Mouse (Mus musculus) left cerebral cortex, adult 9 months (tissue): Measurements from ENCODE around the gene Ccdc181.
"Not testable (repeated sequence)": the region's sequence is repeated elsewhere in the genome, so short reads cannot be mapped to it uniquely, and the experiment has no call there.

Source experiments
- DNase-seq, 2 experiments: peaks; one replicate each; pipeline ENCODE4 v3.0.0; 2022; ENCODE audit warnings: low spot score in 2 of 2

Ccdc181 gene

DNA sequence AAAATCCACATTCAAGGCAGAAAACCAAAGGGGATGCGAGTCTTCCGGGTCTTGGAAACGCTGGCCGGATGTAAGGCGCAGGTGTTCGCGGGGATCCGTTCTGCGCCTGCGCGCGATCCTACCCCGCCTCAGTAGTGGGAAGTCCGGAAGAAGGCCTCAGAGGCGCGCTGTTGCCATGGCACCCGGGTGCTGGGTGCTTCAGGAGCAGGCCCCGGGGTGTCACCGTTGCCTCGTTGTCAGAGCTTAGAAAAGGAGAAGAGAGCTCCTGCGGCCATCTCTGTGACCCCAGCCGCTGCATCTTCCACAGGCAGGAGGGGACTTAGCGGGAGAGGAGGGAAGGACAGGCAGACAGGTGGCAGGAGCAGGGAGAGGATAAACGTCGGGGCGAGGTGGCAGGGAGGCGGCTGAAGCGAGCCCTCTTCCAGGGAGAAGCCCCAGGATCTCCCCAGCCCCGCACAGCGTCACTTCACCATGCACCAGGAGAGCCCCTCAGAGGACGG is at the start of gene Ccdc181:
Gene Ccdc181, plus strand, starts transcription at position 131 of the 500 bp plus-strand sequence.
- peak; percentile 91 to 97 for DNase-seq

DNA sequence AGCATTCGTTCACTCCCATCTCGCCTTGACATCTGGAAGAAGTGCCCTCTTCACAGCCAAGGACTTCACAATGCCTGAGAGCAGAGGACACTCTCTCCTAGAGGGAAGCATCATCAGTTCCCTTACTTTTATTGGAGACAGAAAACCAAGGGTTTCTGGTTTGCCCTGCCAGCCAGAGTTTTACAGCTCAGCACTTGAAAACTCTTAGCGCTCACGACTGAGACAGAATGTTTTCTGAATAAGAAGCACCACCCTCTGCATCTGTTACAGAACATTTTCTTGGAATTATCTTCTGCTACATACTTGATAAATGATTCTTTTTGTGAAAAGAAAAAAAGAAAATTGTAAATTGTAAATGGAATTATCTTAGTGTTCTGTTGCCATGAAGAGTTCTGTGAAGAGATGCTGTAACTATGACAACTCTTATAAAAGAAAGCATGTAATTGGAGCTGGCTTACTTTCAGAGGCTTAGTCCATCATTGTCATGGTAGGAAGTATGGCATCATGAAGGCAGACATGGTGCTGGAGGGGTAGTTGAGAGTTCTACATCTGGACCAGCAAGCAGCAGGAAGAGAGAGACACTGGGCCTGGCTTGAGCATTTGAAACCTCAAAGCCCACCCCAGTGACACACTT is 43.3 kb upstream of the Ccdc181 start:
- not testable (repeated sequence) for DNase-seq

- DNase-seq: no peak
Observed at GRCm38 (mm10) chr1:164233447-164233846, 41.9 kb upstream of the Ccdc181 start.

- DNase-seq: no peak
Observed at GRCm38 (mm10) chr1:164235078-164235477, 40.3 kb upstream of the Ccdc181 start.

GRCm38 (mm10) chr1:164236078-164236477 is 39.3 kb upstream of the Ccdc181 start:
- DNase-seq: no peak

- no peak for DNase-seq
Observed at GRCm38 (mm10) chr1:164241494-164241893, 33.9 kb upstream of the Ccdc181 start.

GRCm38 (mm10) chr1:164242809-164243208 is 32.6 kb upstream of the Ccdc181 start:
- DNase-seq: no peak

GRCm38 (mm10) chr1:164247442-164247841 is 27.9 kb upstream of the Ccdc181 start:
- DNase-seq: no peak

- no peak for DNase-seq
Observed at GRCm38 (mm10) chr1:164247971-164248370, 27.4 kb upstream of the Ccdc181 start.

DNA sequence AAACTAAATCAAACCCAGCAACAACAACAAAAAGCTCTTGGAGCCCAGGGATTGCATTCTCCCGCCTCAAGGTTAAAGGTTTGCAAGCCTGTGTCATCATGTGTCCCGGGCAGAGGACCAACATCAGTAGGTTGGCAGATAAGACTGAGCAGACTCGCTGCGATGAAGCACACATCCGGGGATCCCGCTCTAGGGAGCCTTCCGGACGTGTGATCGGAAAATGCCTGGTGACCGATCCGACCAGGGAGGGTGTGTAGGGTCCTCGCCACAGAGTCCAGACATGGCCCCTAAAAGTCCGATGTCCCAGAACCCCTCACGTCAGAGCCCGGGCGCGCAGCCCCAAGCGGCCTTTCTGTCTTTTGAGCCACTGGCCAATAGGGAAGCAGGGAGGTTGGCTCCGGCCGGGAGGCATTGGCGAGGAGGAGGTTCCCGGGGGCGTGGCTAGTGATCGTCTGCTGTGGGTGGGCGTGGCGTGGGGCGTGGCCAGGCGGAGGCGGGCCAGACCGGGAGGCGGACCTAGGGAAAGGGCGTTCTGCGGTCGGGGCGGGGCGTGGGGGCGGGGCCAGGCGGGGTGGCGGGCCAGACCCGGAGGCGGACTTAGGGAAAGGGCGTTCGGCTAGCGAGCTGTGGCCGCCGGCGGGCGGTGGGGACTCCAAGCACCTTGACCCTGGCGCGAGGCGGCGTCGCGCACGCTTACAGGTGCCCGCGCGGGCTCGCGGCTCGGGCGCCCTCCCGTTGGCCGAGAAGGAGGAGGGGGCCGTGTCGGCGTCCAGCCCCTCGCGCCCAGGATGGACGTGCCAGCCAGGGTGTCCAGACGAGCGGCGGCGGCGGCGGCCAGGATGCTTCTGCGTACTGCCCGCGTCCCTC is 26.7 kb upstream of the Ccdc181 start, which contains the start of gene Slc19a2:
Gene Slc19a2, plus strand, starts transcription at position 582 of the 867 bp plus-strand sequence.
- DNase-seq: peak; percentile 90 to 98

DNA sequence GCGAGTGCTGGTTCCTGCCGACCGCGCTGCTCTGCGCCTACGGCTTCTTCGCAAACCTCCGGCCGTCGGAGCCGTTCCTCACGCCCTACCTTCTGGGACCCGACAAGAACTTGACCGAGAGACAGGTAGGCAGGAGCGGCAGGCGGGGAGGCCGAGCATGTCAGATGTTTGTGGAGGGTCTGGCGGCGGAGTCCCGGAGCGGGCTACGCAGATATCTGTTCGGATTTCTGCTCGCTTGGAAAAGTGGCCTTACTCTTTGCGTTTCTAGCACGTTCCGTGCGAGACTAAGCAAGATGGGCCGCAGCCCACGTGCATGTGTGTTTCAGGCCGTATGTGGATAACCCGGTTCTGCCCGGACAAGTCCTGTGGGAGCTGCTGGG is 26.1 kb upstream of the Ccdc181 start:
- peak in 1 of 2 experiments; percentile 31 for DNase-seq

DNA sequence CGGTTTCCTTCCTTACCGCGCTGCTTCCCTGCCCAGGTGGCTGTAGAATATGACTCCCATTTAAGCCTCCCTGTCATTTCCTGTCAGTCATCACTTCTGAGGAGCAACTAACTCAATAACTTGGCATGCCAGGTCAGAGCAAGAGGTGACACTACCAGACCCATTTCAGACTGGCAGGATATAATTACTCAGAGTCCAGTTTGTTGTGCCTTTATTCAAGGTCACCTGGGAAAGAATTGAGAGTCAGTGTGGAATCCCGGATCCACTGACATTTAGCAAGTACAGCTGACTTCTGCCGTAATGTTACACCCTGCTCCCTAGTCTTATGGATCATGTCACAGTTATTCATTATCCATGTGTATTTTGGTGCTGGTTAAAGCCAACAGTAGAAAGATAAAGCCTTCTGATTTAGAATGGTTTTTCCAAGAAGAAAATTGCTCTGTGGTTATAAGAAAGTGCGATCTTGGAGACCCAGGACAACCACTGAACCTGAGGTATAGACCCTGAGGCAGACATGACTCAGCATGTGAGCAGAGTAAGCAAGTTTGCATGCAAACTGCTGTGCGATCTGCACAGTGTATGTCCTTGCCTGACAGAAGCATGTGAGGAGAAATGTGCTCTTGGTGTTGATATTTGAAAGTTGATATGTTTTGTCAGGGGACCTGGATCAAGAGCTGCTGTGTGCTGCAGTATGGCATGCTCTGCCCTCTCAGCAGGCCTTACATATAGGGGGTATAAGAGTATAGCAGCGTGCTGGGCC is 24.8 kb upstream of the Ccdc181 start:
- DNase-seq: no peak

DNA sequence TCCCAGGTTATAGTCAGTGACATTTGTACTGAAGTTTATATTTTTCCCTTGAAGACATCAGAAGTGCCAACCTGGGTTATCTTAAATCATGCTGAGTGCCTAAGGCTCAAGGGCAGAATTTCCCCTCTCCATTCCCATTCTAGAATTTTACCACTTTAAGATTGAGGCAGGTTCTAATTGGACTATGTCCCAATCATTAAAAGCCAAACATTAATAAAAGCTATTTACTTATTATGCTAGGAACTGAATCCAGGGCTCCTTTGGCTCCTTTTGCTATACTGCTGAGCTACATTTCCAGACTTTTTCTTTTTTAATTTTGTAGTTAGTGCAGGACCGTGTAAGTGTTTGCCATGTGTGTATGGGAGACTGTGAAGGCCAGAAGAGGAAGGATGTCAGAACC is 23.9 kb upstream of the Ccdc181 start:
- DNase-seq: no peak

- no peak for DNase-seq
Observed at GRCm38 (mm10) chr1:164252551-164252950, 22.8 kb upstream of the Ccdc181 start.

DNA sequence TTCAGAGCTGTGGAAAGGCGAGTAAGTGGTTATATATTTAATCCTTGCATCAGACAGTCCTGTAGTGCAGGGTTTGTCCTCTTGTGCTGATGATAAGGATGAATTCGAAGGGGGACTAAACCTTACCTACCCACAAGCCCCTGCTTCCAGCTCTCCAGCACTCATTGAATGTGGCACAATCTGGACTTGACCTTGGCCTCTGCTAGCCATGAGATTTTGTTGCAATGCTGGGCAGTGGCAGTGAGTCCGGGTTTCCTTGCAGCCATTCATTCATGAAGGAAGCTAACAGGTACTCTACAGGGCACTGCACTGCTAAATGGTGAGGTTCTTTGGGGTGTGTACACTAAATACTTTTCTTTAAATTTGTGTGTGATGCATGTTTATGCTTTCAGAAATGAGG is 20.5 kb upstream of the Ccdc181 start:
- no peak for DNase-seq

- DNase-seq: no peak
Observed at GRCm38 (mm10) chr1:164260171-164261028, 15.0 kb upstream of the Ccdc181 start.

DNA sequence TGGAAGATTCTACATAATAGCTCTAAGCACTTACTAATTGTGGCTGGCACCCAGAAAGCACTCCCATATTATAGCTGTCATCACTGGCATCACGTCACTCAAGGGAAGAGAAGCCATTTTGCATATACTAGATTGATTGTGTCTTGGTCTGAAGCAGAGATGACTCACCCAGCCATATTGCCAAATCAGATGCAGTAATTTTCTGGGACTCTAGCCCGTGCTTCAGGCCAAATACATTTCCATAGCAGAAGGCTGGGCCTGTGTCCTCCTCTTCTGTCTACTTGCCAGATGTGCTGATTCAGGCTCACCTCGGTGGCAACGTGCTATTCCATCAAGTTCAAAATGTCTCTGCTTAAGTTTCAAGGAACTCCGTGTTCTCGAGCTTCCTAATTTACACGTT is 13.8 kb upstream of the Ccdc181 start:
- DNase-seq: peak; percentile 35 to 57

DNA sequence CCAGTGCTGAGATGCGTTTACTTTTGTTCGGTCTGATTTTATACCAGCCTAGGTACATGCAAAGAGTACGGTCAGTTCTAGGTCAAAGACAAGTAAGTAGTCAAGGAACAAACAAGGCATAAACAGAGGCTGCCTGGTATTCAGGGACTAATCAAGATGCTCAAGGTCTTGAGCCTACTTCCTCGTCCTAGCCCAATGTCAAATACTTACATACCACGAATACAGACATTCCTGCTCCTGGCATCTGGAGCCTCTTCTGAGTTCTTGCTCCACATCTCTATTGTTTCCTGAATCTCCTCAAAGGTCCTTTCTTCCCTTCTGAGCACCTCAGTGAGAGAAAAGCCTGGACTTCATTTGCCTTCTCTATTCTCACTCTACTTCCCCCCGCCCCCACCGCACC is 4.4 kb upstream of the Ccdc181 start:
- DNase-seq: no peak

GRCm38 (mm10) chr1:164273659-164274058 is 1.7 kb upstream of the Ccdc181 start:
- no peak for DNase-seq

GRCm38 (mm10) chr1:164276552-164276951 is 1.2 kb downstream of the Ccdc181 start:
- no peak for DNase-seq

DNA sequence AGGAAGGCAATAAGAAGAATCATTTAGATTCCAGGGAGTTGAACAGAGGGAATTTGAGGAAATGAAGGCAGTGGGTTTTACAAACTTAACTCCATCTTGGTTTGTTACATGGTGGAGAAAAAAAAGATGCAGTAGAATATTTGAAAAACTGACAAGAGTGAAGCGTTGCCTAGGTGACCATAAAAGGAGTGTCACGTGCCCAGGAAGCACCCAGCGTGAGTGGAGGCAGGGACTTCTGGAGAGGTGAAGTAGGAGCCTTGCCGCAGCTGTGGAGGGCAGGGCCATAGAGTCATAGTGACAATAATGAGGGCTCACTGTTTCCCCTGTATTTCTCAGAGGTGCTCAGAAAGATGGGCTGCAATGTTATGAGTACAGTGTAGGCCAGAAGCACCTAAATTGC is 3.9 kb downstream of the Ccdc181 start:
- no peak for DNase-seq
